Mouse (Mus musculus) lung, embryonic 16.5 days (tissue): Measurements from ENCODE around the gene Cxcl17. TPM values are rescaled to one million over a fixed set of nuclear protein-coding genes. Genes with fewer than 3 reads are reported as not detected.

Experiments used
- ATAC-seq: fragments of 200-750 bp; cut with Nextera tagmentation; 2 replicates; pipeline ENCODE4 v1.8.0; 2017; ENCODE audit warnings: low read depth, mild to moderate bottlenecking, moderate library complexity
- H3K27ac ChIP-seq: fragments of 300-500 bp; sonication (generic); 2 replicates; pipeline ENCODE4 v1.5.1; 2014; ENCODE audit warnings: mild to moderate bottlenecking, control low read depth, low read length
- H3K27me3 ChIP-seq: fragments of 300-500 bp; sonication (generic); 2 replicates; pipeline ENCODE4 v1.6.1; 2014; ENCODE audit warnings: low read depth, low read length, mixed read lengths; ENCODE audit not compliant: control insufficient read depth, insufficient read depth
- H3K36me3 ChIP-seq: fragments of 300-500 bp; sonication (generic); 2 replicates; pipeline ENCODE4 v1.6.1; 2014; ENCODE audit warnings: low read length; ENCODE audit not compliant: control insufficient read depth, insufficient read depth
- H3K4me1 ChIP-seq: fragments of 300-500 bp; sonication (generic); replicated peaks from 2 replicates; pipeline ENCODE4 v1.6.1; 2014; ENCODE audit warnings: low read length, mixed read lengths; ENCODE audit not compliant: control insufficient read depth, insufficient read depth
- H3K4me2 ChIP-seq: fragments of 300-500 bp; sonication (generic); 2 replicates; pipeline ENCODE4 v1.6.1; 2014; ENCODE audit warnings: low read depth, low read length, control low read depth
- H3K4me3 ChIP-seq: fragments of 300-500 bp; sonication (generic); 2 replicates; pipeline ENCODE4 v1.5.1; 2014; ENCODE audit warnings: mild to moderate bottlenecking, low read length, control low read depth
- H3K9ac ChIP-seq: fragments of 300-500 bp; sonication (generic); 2 replicates; pipeline ENCODE4 v1.6.1; 2014; ENCODE audit warnings: low read length, control low read depth
- H3K9me3 ChIP-seq: fragments of 300-500 bp; sonication (generic); 2 replicates; pipeline ENCODE4 v1.6.1; 2016; ENCODE audit warnings: low read length; ENCODE audit not compliant: control insufficient read depth
- WGBS: fragments of 180-500 bp; shearing (Covaris S2); extraction: QIAGEN DNeasy Blood & Tissue Kit; methylation state at CpG from one replicate; pipeline ENCODE4 v1.1.7; 2014; 5-methylcytosine and 5-hydroxymethylcytosine counted together
- polyA plus RNA-seq: library from polyadenylated mRNA; unstranded; fragments of >200 nt; fragmentation: Nextera tagmentation; extraction: Ambion mirVana; gene quantifications from 2 replicates; pipeline ENCODE4 v1.2.1, GENCODE M21; 2015

The Cxcl17 gene
- polyA plus RNA-seq, 1 experiment from 2014 or later: not detected

GRCm38 (mm10) chr7:25436704-25437103 lies 24.0 kb upstream of the Cxcl17 start:
- no peak overlapping the region for H3K9ac ChIP-seq
- no peak for ATAC-seq
- no peak overlapping the region for H3K4me2 ChIP-seq
- peaks cover 31% of the 10 kb centered on the region for H3K4me1 ChIP-seq
- H3K27ac ChIP-seq: peak overlapping the region; percentile 57
- no peaks in the 10 kb centered on the region for H3K36me3 ChIP-seq
- H3K27me3 ChIP-seq: no peaks in the 10 kb centered on the region
- WGBS: 67% methylated on average over 2 of the region's 2 CpGs
- no peaks in the 10 kb centered on the region for H3K9me3 ChIP-seq
- no peak overlapping the region for H3K4me3 ChIP-seq

GRCm38 (mm10) chr7:25436226-25436625 lies 23.5 kb upstream of the Cxcl17 start:
- 63% methylated on average over 6 of the region's 6 CpGs for WGBS
- H3K36me3 ChIP-seq: no peaks in the 10 kb centered on the region
- no peaks in the 10 kb centered on the region for H3K9me3 ChIP-seq
- no peak overlapping the region for H3K9ac ChIP-seq
- no peaks in the 10 kb centered on the region for H3K27me3 ChIP-seq
- peak overlapping the region; percentile 57; the same call in 1 of the 2 replicates for H3K27ac ChIP-seq
- H3K4me1 ChIP-seq: peaks cover 31% of the 10 kb centered on the region
- H3K4me2 ChIP-seq: no peak overlapping the region
- no peak for ATAC-seq
- no peak overlapping the region for H3K4me3 ChIP-seq

- Histone ChIP-seq H3K4me3 (no peak overlapping the region), H3K4me2 (no peak overlapping the region), H3K9ac (no peak overlapping the region), H3K4me1 (peaks cover 28% of the 10 kb centered on the region), H3K27ac (peak overlapping the region; percentile 5; the same call in 1 of the 2 replicates), H3K9me3 (no peaks in the 10 kb centered on the region), H3K36me3 (no peaks in the 10 kb centered on the region), H3K27me3 (no peaks in the 10 kb centered on the region)
- 74% methylated on average over 2 of the region's 2 CpGs for WGBS
- ATAC-seq: no peak
These were observed 22.8 kb upstream of the Cxcl17 start for GRCm38 (mm10) chr7:25435546-25435851.

- Histone ChIP-seq H3K36me3 (no peaks in the 10 kb centered on the region), H3K27ac (peak overlapping the region; percentile 43; the same call in 1 of the 2 replicates), H3K9ac (no peak overlapping the region), H3K27me3 (no peaks in the 10 kb centered on the region), H3K4me3 (no peak overlapping the region), H3K4me1 (peaks cover 29% of the 10 kb centered on the region), H3K4me2 (no peak overlapping the region), H3K9me3 (no peaks in the 10 kb centered on the region)
- no peak for ATAC-seq
- 79% methylated on average over 10 of the region's 10 CpGs for WGBS
These were observed 22.2 kb upstream of the Cxcl17 start for GRCm38 (mm10) chr7:25434654-25435545.

GRCm38 (mm10) chr7:25433781-25434560 lies 21.3 kb upstream of the Cxcl17 start:
- Histone ChIP-seq H3K4me3 (no peak overlapping the region), H3K9me3 (no peaks in the 10 kb centered on the region), H3K27ac (peak overlapping the region; percentile 67), H3K9ac (no peak overlapping the region), H3K4me2 (no peak overlapping the region), H3K36me3 (no peaks in the 10 kb centered on the region), H3K4me1 (peaks cover 20% of the 10 kb centered on the region), H3K27me3 (no peaks in the 10 kb centered on the region)
- no peak for ATAC-seq
- WGBS: 80% methylated on average over 9 of the region's 9 CpGs

- no peak overlapping the region for H3K4me3 ChIP-seq
- peaks cover 20% of the 10 kb centered on the region for H3K4me1 ChIP-seq
- whole genome bisulfite sequencing: 10% methylated on average over 5 of the region's 5 CpGs
- no peak overlapping the region for H3K9ac ChIP-seq
- H3K9me3 ChIP-seq: no peaks in the 10 kb centered on the region
- no peaks in the 10 kb centered on the region for H3K36me3 ChIP-seq
- no peaks in the 10 kb centered on the region for H3K27me3 ChIP-seq
- H3K27ac ChIP-seq: peak overlapping the region; percentile 80
- peak; percentile 80 for ATAC-seq
- H3K4me2 ChIP-seq: no peak overlapping the region
These were observed 20.4 kb upstream of the Cxcl17 start for GRCm38 (mm10) chr7:25433007-25433541.

GRCm38 (mm10) chr7:25432381-25432780 lies 19.7 kb upstream of the Cxcl17 start:
- H3K9me3 ChIP-seq: no peaks in the 10 kb centered on the region
- H3K9ac ChIP-seq: no peak overlapping the region
- ATAC-seq: no peak
- H3K4me3 ChIP-seq: no peak overlapping the region
- no peak overlapping the region for H3K4me2 ChIP-seq
- H3K36me3 ChIP-seq: no peaks in the 10 kb centered on the region
- H3K27me3 ChIP-seq: no peaks in the 10 kb centered on the region
- H3K4me1 ChIP-seq: peaks cover 20% of the 10 kb centered on the region
- H3K27ac ChIP-seq: peak overlapping the region; percentile 80
- WGBS: 81% methylated on average over 6 of the region's 6 CpGs

GRCm38 (mm10) chr7:25429886-25430784 lies 17.4 kb upstream of the Cxcl17 start:
- Histone ChIP-seq H3K27ac (peak overlapping the region; percentile 44; the same call in 1 of the 2 replicates), H3K9ac (no peak overlapping the region), H3K4me1 (peaks cover 14% of the 10 kb centered on the region), H3K4me2 (no peak overlapping the region), H3K4me3 (no peak overlapping the region), H3K27me3 (no peaks in the 10 kb centered on the region), H3K9me3 (no peaks in the 10 kb centered on the region), H3K36me3 (no peaks in the 10 kb centered on the region)
- no peak for ATAC-seq
- WGBS: 64% methylated on average over 4 of the region's 4 CpGs
